Mouse (Mus musculus) heart, postnatal 10 days (tissue): ENCODE measurements around the gene Slc25a34. TPM values are rescaled to one million over a fixed set of nuclear protein-coding genes. Genes with fewer than 3 reads are reported as not detected.

Source experiments
- DNase-seq, 2 experiments: peaks; one replicate each; pipeline ENCODE4 v3.0.0; 2021
- intact Hi-C: fragments of 180-260 bp; cut with DNase I; formaldehyde crosslinking; loops from one replicate; pipeline ENCODE4 v1.15.1; 2025
- total RNA-seq, 2 experiments: library from RNA; stranded (reverse); gene quantifications; 2 replicates each; pipeline ENCODE4 v1.2.3; 2021

Slc25a34 gene
- total RNA-seq, 2 experiments from 2014 or later = 81.1 to 84.5 TPM

DNA sequence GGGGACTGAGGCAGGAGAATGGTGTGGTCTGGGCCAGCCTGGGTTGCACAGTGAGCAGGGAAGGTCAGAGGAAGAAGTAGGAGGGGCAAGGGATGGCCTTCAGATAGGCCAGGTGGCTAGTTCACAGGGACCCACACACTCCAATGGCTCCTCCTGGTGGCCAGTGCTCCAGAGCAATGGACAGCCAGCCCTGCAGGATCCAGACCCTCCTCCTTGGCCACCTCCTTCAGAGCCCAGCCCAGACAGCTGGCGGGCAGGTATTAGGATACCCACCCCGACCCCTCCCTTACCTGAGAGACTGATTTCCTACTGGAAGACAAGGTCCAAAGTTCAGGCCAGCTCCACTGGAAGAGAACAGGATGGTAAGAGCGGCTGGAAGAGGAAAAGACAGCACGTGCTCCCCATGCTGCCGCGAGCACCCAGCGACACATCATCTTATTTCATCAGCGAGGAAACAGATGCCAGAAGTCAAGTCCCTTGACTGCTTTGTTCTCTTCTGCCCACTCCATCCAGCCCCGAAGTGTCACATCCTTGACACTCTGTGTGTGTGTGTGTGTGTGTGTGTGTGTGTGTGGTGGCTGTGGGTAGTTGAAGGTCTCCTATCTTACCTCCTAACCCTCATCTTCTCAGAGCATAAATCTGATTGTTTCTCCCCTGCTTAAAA is 27.9 kb downstream of the Slc25a34 start:
- intact Hi-C loops = no loop called here
- peak in 1 of 2 experiments; percentile 11 for DNase-seq

DNA sequence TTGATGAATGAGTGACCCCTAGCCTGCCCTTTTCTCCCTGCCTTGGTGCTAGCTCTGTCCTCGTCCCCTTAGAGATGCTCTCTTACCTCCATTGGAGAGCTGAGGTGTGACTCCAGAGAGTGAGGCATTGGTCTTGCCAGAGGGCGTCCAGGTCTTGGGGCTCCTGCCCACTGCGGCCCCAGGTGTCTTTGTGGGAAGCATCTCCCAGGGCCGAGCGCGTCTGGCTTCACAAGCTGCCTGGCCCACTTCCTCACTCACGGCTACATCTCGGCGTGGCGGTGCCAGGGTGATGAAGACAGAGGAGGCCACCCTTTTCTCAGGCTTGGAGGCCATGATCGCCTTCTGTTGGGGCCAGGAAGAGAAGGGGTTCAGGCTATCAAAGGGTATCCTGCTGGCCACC is 28.5 kb downstream of the Slc25a34 start:
- DNase-seq = no peak
- intact Hi-C loops = no loop called here

DNA sequence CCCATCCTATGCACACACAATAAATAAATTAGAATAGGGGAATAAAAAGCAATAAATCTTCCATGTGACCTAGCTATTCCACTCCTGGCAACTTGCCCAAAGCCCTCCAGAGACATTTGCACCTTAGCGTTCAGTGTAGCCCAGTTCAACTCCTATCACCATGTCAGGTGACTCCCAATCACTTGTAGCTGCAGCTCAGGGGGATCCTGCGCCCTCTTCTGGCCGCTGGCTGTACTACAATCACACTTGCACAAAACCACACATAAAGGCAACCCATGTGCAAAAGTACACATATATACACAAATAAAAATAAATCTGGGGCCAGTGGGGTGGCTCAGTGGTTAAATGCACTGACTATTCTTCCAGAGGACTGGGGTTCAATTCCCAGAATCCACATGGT is 32.1 kb downstream of the Slc25a34 start:
- DNase-seq = peak; percentile 29 to 66
- intact Hi-C loops = no loop called here

DNA sequence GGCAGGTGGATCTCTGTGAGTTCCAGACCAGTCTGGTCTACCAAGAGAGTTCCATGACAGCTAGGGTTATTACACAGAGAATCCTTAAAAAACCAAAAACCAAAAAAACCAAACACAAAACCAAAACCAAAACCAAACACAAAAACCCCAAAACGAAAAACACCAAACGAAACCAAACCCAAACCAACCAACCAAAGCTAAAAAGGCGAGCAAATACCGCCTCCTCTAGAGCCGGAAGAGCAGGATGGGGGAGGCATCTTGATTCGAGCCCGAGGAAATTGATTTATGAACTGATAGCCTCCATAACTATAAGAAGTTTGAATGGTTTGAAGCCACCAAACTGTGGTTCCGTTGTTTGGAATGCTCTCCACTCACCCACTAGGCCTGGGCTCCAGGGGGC is 39.7 kb downstream of the Slc25a34 start:
- no peak for DNase-seq
- intact Hi-C loops = no loop called here

DNA sequence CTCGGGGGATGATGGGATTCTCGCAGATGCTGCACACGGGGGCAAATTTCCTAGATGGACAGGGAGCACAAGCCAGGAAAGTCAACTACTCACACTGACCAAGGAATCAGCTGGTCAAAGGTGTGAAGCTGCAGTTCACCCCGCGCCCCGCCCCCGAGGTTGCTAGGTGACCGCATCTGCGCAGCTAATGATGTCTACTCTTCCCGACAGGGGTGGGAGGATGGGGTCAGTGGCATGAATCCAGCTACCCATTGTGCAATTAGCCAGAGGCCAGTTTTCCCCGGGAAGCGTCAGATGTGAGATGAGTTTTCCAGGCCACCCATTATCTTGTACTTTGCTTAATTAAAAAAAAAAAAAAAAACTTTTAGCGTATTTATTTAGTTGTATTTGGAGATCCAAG is 42.6 kb downstream of the Slc25a34 start:
- intact Hi-C loops = no loop called here
- no peak for DNase-seq

DNA sequence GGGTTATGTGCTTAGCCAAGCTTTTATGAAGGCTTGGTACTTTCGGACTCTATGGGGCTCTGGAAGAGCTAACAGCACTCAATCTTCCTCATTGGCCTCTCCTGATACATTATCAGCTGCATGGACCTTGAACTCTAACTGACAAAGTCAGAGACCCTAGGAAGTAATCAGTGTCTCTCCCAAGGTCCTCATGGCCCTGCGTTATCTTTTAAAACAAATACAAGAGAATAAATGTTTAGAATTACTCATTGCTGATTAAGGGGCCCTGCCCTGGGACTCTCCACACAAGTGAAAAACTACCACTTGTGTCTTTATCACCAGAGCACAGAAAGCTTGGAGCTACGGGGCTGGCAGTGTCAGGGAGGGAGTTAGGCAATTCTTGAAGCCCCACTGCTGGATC is 44.8 kb downstream of the Slc25a34 start:
- no peak for DNase-seq
- intact Hi-C loops = loop anchor here (5.0 kb wide), 1 partner anchor 192 kb away; no protein-coding TSS in a partner anchor

DNA sequence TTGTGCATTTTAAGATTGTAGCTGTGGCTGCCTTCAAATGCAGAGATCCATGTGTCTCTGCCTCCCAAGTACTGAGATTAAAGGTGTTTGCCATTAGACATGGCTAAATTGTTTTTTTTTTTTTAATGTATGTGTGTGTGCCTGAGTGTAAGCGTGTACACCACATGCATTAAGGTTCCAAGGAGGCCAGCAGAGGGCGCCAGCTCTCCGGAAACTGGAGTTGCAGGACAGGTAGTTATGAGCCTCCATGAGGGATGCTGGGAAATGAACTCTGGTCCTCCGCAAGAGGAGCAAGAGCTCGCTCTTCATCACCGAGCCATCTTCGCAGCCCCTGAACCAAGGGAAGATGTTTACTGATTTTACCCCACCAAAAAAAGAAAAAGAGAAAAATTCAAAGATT is 46.7 kb downstream of the Slc25a34 start:
- intact Hi-C loops = loop anchor here (5.0 kb wide), 1 partner anchor 190 kb away; no protein-coding TSS in a partner anchor
- no peak for DNase-seq

DNA sequence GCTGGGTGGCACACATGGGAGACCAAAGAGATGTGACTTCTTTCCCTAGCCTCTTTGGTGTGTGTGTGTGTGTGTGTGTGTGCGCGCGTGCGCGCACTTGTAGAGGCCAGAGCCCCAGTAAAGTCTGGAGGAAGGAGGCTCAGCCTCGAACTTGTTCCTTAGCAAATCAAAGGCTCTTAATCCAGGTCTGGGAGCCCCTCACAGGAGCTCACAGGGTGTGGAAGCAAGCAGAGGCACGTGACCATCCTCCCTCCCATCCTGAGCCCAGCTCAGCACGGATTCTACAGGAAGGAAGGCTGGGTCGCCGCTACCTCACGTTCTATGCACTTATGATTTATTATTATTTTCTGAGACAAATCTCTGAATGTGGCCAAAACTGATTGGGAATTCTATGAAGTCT is 47.2 kb downstream of the Slc25a34 start:
- intact Hi-C loops = loop anchor here (5.0 kb wide), 1 partner anchor 189 kb away; no protein-coding TSS in a partner anchor
- no peak for DNase-seq

DNA sequence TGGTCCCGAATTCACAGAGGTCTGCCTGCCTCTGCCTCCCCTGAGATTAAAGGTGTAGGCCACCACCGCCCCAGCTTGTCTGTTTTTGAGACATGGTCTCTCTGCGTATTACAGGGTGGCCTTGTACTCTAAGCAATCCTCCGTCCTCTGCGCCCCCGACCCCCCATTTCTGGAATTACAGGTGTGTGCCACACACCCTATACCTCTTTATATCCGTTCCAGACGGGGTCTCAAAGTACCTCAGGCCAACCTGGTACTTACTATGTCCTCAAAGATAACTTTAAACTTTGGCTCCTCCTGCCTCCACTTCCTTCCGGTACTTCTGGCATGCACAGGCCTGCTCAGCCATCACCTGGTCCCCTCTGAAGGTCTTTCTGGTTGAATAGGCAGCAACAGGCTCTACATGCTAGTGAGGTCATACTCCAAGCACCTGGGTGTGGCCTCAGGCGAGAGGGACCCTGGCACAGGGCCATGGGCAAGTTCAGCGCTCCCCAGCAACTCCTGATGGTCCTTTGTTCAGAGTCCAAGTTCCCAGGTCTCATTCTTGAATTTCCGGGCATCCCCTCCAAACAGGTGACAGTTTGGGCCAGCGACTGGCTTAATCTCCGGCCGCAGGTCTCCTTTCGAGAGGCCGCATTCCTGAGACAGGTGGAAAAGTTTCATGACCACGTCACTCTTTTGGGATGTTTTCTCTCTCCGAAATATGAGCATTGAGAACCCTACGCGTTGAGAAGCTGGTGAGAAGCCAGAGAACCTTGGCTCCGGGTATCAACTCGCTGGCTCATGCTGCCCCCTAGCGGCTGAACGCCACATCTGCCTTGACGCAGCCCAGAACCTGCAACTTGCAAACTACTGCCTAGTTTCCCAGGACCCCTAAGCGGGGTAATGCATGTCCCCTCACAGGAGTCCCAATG is 48.6 kb downstream of the Slc25a34 start:
- intact Hi-C loops = loop anchor here (1.0 to 5.0 kb wide), 3 partner anchors 144 to 188 kb away; no protein-coding TSS in a partner anchor
- DNase-seq = peak; percentile 88 to 93

DNA sequence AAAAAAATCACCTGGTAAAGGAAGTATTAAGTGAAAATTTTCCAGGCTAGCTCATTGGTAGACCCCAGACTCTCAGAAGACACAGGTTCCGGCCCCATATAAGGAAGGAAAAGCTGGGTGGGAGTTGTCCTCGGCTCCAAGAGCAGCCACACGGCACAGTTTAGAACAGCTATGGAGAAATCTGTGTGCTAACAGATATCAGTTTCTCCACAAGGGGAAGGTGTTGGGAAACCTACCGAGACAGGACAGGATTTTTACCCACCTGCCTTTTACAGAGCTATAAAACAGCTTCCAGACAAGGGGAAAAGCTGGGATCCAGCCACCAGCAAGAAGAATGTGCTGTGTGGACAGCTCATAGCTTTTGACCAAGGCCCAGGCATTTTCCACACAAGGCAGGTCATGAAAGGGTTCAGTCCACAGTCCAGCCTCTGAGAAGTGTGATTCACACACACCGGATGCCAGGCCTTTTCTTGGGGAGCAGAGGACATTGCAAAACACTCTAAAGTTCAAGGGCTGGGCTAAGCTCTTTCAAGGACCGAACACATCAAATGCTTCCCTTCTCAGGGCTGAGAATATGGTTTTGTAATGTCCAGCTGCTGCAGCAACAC is 50.2 kb downstream of the Slc25a34 start:
- intact Hi-C loops = no loop called here
- peak; percentile 39 to 48 for DNase-seq

DNA sequence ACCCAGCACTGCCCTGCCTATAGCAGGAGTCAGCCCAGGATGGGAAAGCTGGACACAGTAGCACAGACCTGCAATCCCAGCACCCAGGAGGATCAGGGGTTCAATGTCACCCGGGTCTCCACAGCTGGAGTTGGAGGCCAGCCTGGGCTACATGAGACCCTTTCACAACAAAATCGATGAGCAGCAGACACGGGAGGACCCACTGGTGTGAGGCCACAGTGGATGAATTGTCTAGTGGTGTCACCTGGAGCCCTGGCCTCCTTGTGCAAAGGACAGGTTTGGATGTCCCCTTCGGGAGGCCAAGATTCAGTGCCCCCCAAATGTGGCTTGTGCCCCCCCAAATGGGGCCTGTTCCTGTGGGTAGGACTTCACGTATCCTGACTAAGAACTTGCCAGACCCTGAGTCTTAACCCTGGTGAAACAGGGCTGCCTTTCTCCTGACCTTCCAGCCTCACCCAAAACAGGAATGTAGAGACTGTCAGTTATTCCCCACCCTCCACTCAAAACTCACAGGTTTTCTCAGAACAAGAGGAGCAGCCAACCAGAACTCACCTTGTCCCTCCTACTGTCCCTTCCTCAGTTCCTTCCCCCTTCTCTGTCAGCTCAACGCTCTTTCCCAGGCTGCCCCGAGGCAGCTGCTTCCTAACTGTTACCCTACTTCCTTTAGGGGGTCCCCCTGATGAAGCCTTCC is 50.8 kb downstream of the Slc25a34 start:
- DNase-seq = no peak
- intact Hi-C loops = no loop called here

DNA sequence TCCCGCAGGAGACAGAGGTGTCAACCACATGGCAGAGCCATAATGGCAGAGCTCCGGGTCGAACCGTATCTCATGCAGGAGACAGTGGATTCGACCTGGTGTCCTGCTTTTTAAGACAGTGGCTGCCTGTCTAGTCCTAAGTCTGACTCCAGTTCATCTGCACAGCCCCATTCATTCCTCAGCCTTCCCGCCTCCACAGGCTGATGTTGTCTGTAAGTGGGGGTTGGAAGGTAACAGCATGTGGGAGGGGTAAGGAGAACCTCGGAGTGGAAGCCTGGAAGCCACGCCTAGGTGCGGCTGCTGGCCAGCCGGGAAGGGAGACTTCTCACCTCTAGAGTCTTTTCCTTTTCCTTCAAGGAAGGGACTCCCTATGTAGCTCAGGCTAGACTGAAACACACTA is 51.7 kb downstream of the Slc25a34 start:
- no peak for DNase-seq
- intact Hi-C loops = no loop called here

DNA sequence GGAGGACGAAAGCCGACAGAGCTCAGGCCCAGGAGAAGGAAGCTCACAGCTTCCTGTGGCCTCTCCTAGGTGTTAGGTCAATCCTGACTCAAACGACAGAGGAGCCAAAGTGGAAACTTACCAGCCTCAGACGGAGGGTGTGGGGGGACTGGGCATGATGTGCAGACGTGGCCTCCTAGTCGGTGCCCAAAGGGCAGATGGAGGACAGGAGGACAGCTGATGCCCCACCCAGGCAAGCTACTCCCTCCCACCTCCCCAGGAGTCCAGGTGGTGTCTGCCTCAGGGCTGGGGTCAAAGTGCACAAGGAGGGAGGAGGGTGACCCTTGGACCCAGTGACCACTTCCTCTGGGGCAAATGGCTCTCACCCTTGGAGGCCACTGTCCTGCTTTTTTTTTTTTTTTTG is 52.3 kb downstream of the Slc25a34 start:
- intact Hi-C loops = no loop called here
- DNase-seq = no peak

DNA sequence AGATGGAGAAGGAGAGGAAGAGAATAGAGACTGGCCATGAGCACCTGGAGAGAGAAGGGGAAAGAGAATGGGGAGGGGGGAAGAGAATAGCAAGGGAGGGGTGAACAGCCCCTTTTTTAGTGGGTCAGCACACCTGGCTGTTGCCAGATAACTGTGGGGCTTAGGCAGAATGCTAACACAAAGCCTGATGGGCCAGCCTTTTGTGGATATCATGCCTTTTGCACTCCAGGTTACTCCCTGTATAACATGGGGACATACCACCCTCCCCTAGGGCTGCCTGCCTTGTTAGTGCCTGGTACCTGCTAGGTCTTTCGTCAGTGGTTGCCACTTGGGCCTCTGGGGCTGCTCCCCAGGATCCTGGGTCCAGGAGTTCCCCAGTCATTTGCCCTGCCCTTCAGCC is 52.8 kb downstream of the Slc25a34 start:
- no peak for DNase-seq
- intact Hi-C loops = no loop called here

DNA sequence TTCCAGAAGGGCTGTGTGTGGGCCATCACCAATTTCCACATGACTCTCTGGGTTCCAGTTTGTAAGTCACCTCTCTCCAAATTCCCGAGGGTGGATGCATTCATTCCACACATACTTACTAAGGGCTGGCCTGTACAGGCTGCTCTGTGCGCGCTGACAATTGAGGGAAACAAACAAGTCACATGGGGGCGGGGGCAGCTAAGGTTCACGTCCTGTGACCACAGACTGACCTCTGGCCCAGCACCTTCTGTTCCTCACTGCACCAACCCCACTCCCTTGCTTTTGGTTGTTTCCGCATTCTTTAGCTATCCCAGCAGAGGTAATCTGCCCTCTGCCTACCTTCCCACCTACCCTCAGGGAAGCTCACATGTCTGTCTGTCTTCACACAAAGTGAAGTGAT is 53.6 kb downstream of the Slc25a34 start:
- intact Hi-C loops = no loop called here
- peak; percentile 57 to 65 for DNase-seq

DNA sequence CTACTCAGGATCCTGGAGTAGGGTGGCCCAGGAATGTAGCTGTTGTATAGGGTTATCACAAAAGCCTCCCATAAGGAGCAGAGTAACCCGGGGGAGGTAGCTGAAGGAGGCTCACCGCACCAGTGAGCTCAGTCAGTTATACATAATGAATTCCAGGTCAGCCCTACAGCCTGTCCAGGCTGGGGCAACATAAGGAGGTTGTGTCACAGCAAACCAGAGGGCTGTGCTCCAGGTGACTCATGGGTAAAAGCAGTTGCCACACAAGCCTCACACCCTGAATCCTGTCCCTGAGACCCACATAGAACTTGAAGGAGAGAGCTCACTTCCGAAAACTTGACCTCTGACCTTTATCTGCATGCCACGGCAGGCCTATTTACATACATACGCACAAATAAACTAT is 54.7 kb downstream of the Slc25a34 start:
- intact Hi-C loops = no loop called here
- no peak for DNase-seq

Other genes starting within 250 kb of the Slc25a34 start
- not detected for gene Clcnka, start 225.1 kb downstream of the Slc25a34 start, total RNA-seq
- 1 to 10 TPM in 1 of 2 experiments, under 1 TPM in 1; 0.91 to 1.2 TPM for gene Clcnkb, start 207.8 kb downstream of the Slc25a34 start, total RNA-seq
- gene Hspb7, start 203.0 kb downstream of the Slc25a34 start, total RNA-seq = 1,000 to 10,000 TPM; 1,029 to 1,075 TPM
- gene Srarp, start 187.7 kb downstream of the Slc25a34 start, total RNA-seq = not detected
- gene Zbtb17, start 179.2 kb downstream of the Slc25a34 start, total RNA-seq = 10 to 100 TPM; 18.0 to 21.9 TPM
- gene Spen, start 85.2 kb downstream of the Slc25a34 start, total RNA-seq = 10 to 100 TPM; 32.1 to 34.2 TPM
- 100 to 1,000 TPM; 241 to 248 TPM for gene Fblim1, start 17.7 kb downstream of the Slc25a34 start, total RNA-seq
- 10 to 100 TPM; 11.2 to 15.6 TPM for gene Tmem82, start 5.2 kb downstream of the Slc25a34 start, total RNA-seq
- gene Plekhm2, start 41.1 kb upstream of the Slc25a34 start, total RNA-seq = 10 to 100 TPM; 81.0 to 83.1 TPM
- 1 to 10 TPM in 1 of 2 experiments, under 1 TPM in 1; 0.19 to 3.1 TPM for gene Rsc1a1, start 61.8 kb upstream of the Slc25a34 start, total RNA-seq
- 10 to 100 TPM; 38.5 to 41.1 TPM for gene Ddi2, start 99.6 kb upstream of the Slc25a34 start, total RNA-seq
- gene Agmat, start 122.9 kb upstream of the Slc25a34 start, total RNA-seq = under 1 TPM; 0.48 to 0.79 TPM
- 10 to 100 TPM; 17.6 to 18.0 TPM for gene Dnajc16, start 167.1 kb upstream of the Slc25a34 start, total RNA-seq
- 10 to 100 TPM; 10.5 to 12.4 TPM for gene Casp9, start 169.8 kb upstream of the Slc25a34 start, total RNA-seq
- gene Cela2a, start 202.3 kb upstream of the Slc25a34 start, total RNA-seq = under 1 TPM in 1 of 2 experiments, not detected in 1; 0.87 TPM
- not detected for gene Ctrc, start 222.5 kb upstream of the Slc25a34 start, total RNA-seq